Mouse (Mus musculus): ENCODE data around the gene Thrap3. TPM values are rescaled to one million over a fixed set of nuclear protein-coding genes. Genes with fewer than 3 reads are reported as not detected.

The Thrap3 gene
- polyA plus RNA-seq, 1 experiment from 2014 or later: 256 TPM

DNA sequence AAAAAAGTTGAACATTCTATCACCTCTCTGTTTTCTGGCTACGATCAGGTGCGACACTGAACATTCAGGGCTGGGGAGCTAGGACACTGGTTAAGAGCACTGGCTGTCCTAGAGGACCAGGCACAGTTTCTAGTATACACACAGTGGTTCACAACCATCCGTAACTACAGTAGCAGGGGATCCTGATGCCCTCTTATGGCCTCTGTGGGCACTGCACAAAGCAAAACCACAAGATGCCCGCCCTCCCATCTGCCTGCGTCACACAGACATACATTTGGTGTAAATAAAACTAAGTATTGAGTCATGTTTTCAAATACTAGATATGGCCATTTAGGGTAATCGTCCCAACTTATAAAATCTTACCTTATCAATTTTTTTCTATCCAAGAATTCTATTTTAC is 45.0 kb downstream of the Thrap3 start:
- Histone ChIP-seq H3K36me3 (replicated peaks) (peaks cover 7% of the 10 kb centered on the region), H3K27me3 (ENCODE audit: poor library complexity, severe bottlenecking) (no peaks in the 10 kb centered on the region), H3K27ac (no peak overlapping the region), H3K4me1 (peaks cover 27% of the 10 kb centered on the region), H3K9me3 (no peaks in the 10 kb centered on the region; the same call in 1 of the 2 replicates), H3K4me3 (no peak overlapping the region)
- no peak for DNase-seq (ENCODE audit: extremely low spot score, low spot score)
- 89% methylated on average over 6 of the region's 6 CpGs for WGBS

DNA sequence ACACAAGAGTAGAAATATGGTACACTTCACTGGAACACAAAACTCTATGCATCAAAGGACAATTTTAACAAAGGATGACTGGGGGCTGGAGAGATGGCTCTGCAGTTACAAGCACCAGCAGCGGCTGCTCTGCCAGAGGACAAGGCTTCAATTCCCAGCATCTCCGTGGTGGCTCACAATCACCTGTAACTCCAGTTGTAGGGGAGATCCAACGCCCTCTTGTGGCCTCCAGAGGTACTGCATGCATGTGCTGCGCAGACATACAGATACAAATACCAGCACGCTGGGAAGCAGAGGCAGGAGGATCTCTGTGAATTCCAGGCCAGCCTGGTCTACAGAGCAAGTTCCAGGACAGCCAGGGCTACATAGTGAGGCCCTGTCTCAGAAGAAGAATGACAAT is 45.9 kb downstream of the Thrap3 start:
- DNase-seq (ENCODE audit: extremely low spot score, low spot score): no peak
- Histone ChIP-seq H3K36me3 (replicated peaks) (peaks cover 9% of the 10 kb centered on the region), H3K9me3 (no peaks in the 10 kb centered on the region; the same call in 1 of the 2 replicates), H3K4me1 (peaks cover 21% of the 10 kb centered on the region), H3K27me3 (ENCODE audit: poor library complexity, severe bottlenecking) (peaks cover 9% of the 10 kb centered on the region), H3K27ac (no peak overlapping the region), H3K4me3 (no peak overlapping the region)
- 58% methylated on average over 5 of the region's 5 CpGs for WGBS

DNA sequence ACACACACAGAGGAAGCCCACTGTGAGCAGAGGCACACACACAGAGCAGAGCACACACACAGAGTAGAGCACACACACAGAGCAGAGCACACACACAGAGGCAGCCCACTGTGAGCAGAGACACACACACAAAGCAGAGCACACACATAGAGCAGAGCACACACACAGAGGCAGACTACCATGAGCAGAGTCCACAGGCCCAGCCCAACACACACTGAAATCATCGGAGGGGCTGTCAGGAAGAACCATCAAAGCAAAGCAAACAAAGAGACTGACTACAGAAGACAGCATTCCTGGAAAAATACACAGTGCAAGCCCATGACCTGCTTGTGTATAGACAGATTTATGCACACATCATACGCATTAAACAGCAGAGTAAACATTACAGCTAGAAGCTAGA is 46.7 kb downstream of the Thrap3 start:
- H3K27me3 ChIP-seq (ENCODE audit: poor library complexity, severe bottlenecking): peaks cover 16% of the 10 kb centered on the region
- WGBS: 90% methylated on average over 2 of the region's 2 CpGs
- H3K4me3 ChIP-seq: no peak overlapping the region
- peaks cover 26% of the 10 kb centered on the region for H3K4me1 ChIP-seq
- DNase-seq (ENCODE audit: extremely low spot score, low spot score): no peak
- peaks cover 9% of the 10 kb centered on the region for H3K36me3 ChIP-seq (replicated peaks)
- H3K9me3 ChIP-seq: no peaks in the 10 kb centered on the region; the same call in 1 of the 2 replicates
- peak overlapping the region; percentile 68 for H3K27ac ChIP-seq

DNA sequence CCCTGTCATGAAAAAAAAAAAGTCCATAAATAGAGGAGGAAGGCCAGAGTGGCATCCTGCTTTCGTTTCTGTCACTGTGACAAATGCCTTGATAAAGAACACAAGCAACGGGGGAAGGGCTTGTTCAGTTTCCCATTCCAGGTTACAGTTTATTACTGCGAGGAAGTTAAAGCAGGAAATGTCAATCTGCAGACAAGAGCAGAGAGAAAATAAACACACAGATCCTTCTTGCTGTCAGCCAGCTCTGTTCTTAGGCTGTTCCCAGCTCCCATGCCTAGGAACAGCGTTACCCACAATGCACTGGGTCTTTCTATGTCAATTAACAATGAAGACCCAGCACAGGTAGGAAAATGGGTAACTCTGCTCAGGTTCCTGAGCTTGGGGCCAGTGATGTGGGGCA is 47.4 kb downstream of the Thrap3 start:
- Histone ChIP-seq H3K27me3 (ENCODE audit: poor library complexity, severe bottlenecking) (peaks cover 23% of the 10 kb centered on the region), H3K27ac (peak overlapping the region; percentile 68; the same call in 1 of the 2 replicates), H3K4me1 (peaks cover 33% of the 10 kb centered on the region), H3K9me3 (no peaks in the 10 kb centered on the region; the same call in 1 of the 2 replicates), H3K36me3 (replicated peaks) (peaks cover 9% of the 10 kb centered on the region), H3K4me3 (no peak overlapping the region)
- WGBS: 82% methylated on average over 4 of the region's 4 CpGs
- no peak for DNase-seq (ENCODE audit: extremely low spot score, low spot score)

DNA sequence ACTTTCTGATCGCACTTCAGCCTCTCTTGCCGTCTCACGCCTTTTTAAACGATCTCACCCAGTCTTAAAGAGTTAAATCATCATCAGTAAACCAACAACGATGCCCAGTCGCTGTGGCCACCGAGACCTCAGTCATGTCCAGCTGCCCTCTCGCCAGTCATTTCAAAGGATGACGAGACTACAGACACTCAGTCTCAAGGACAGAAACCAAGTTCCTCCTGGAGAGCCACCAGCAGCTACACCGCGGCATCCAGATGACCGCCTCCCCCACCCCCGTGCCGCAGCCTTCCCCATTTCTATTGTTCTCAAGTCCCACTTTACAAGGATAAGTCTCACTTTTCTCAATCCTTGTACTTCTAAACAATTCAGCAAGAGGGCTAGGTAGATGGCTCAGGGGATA is 49.7 kb downstream of the Thrap3 start:
- Histone ChIP-seq H3K36me3 (replicated peaks) (peaks cover 9% of the 10 kb centered on the region), H3K27me3 (ENCODE audit: poor library complexity, severe bottlenecking) (peaks cover 46% of the 10 kb centered on the region), H3K27ac (no peak overlapping the region), H3K4me3 (no peak overlapping the region), H3K9me3 (no peaks in the 10 kb centered on the region; the same call in 1 of the 2 replicates), H3K4me1 (peaks cover 57% of the 10 kb centered on the region)
- 64% methylated on average over 14 of the region's 14 CpGs for WGBS
- no peak for DNase-seq (ENCODE audit: extremely low spot score, low spot score)

DNA sequence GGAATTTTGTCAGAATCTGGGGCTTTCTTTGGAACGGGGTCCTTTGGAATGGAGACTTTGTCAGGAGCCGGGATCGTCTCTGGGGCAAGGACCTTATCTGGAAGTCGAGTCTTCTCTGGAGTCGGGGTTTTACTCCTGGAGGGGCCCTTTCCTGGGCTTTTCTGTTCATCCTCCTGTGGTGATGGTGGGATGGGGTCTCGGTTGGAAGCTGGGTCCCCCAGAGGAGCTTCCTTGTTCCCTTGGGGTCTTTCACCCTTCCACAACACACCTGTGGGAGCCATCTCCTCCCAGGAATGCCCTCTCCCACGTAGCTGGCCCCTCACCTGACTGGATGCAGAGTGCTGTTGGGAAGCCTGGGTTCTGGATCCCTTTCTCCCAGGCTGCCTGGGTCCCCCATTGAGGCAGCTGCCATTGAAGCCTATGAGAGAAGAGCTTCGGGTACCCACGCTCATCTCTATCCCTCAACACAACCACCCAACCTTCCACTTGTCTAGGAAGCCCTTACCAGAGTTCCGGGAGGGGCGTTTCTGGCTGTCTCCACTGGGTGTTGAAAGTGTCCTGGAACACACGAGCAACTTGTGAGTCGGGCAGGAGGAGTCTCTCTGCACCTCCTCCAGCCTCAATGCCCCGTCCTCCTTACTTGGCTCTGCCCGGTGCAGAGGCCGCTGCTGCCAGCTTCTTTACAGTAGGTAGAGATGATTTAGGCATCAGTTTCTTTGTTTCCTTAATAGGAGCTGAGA is 50.7 kb downstream of the Thrap3 start:
- H3K27ac ChIP-seq: no peak overlapping the region; the same call in 1 of the 2 replicates
- no peak for DNase-seq (ENCODE audit: extremely low spot score, low spot score)
- peaks cover 56% of the 10 kb centered on the region for H3K27me3 ChIP-seq (ENCODE audit: poor library complexity, severe bottlenecking)
- no peak overlapping the region for H3K4me3 ChIP-seq
- no peaks in the 10 kb centered on the region; the same call in 1 of the 2 replicates for H3K9me3 ChIP-seq
- H3K36me3 ChIP-seq (replicated peaks): peaks cover 7% of the 10 kb centered on the region
- 89% methylated on average over 16 of the region's 16 CpGs for WGBS
- H3K4me1 ChIP-seq: peaks cover 66% of the 10 kb centered on the region

DNA sequence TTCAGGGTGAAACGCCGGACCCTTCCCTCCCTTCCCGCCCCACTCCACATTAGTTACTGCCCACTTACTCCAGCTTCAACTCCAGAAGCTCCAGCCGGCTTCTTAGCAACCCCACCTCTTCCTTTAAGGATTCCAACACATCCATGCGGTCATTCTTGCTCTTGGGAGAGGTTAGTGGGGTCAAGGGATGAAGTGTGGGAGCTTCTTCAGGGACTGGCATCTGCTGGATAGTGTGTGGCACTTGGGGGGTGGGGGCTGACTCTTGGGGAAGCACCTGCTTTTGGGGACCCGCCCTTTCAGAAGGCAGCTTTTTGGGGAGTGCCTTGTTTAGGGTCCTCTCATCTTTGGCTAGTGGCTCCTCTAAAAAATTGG is 51.6 kb downstream of the Thrap3 start:
- H3K9me3 ChIP-seq: no peaks in the 10 kb centered on the region
- peak overlapping the region; percentile 60 for H3K4me3 ChIP-seq
- peaks cover 63% of the 10 kb centered on the region for H3K27me3 ChIP-seq (ENCODE audit: poor library complexity, severe bottlenecking)
- H3K4me1 ChIP-seq: peaks cover 62% of the 10 kb centered on the region
- no peak for DNase-seq (ENCODE audit: extremely low spot score, low spot score)
- 0 out of 2 replicates have a peak, but pooled peaks cover 3% of the 10 kb centered on the region for H3K36me3 ChIP-seq (replicated peaks)
- 63% methylated on average over 6 of the region's 6 CpGs for WGBS
- peak overlapping the region; percentile 72 for H3K27ac ChIP-seq

DNA sequence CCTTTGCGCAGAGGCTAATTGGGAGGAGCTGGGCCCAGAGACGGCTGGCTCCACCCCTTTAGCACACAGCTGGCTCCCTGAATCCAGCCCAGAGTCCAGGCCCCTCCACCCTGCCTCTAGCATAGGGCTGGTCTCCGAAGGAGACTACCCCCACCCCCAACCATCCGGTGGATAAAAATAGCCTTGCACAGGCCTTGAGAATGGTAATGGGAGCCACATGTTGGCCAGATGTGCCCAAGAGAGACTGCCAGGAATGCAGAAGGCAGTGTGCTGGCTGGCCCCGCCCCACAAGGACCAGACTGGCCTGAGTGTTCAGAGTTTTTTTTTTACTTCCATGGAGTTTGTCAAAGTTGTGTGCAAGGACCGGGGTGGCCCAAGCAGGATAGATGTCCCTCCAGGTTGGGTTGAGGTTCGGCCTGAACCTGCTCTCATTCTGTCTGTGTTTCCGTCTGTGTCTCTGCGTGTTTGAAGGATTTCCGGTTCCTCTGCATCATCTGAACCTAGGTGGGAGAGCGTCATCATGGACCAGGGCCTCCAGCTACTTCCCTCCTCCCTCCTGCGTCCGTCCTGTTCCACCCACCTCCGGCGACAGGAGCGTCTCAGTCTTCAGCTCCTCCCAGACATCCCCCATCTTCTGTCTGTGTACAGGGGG is 52.1 kb downstream of the Thrap3 start:
- H3K4me3 ChIP-seq: peak overlapping the region; percentile 60
- H3K27ac ChIP-seq: peak overlapping the region; percentile 72

DNA sequence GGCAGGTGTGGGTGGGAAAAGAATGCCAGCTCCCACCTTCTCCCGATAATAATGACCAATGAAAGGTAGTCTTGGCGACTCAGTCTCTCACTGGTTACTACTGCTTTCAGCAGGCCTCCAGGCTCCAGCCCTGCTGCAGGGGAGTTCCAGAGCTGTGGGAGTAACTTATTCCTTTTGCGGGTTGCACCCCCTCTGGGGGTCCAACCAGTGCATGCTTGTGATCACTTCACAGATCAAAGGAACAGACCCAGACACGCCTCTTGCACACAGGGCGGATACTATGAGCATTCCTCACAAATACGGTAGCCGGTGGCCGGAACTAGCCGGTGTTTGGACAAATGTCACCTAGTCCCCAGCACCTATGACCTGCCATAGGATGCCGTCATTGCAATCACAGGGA is 52.8 kb downstream of the Thrap3 start:
- peak overlapping the region; percentile 86 for H3K27ac ChIP-seq
- peaks cover 59% of the 10 kb centered on the region for H3K4me1 ChIP-seq
- H3K27me3 ChIP-seq (ENCODE audit: poor library complexity, severe bottlenecking): peaks cover 64% of the 10 kb centered on the region
- 0 out of 2 replicates have a peak, but pooled peaks cover 3% of the 10 kb centered on the region for H3K36me3 ChIP-seq (replicated peaks)
- no peaks in the 10 kb centered on the region for H3K9me3 ChIP-seq
- 51% methylated on average over 10 of the region's 10 CpGs for WGBS
- no peak for DNase-seq (ENCODE audit: extremely low spot score, low spot score)
- peak overlapping the region; percentile 60 for H3K4me3 ChIP-seq

More for the DNA sequence above, 52.1 kb downstream of the Thrap3 start:
- whole genome bisulfite sequencing: 48% methylated on average over 16 of the region's 16 CpGs
- 0 out of 2 replicates have a peak, but pooled peaks cover 3% of the 10 kb centered on the region for H3K36me3 ChIP-seq (replicated peaks)
- H3K27me3 ChIP-seq (ENCODE audit: poor library complexity, severe bottlenecking): peaks cover 64% of the 10 kb centered on the region
- peak; percentile 70 for DNase-seq (ENCODE audit: extremely low spot score, low spot score)
- peaks cover 61% of the 10 kb centered on the region for H3K4me1 ChIP-seq
- no peaks in the 10 kb centered on the region for H3K9me3 ChIP-seq

DNA sequence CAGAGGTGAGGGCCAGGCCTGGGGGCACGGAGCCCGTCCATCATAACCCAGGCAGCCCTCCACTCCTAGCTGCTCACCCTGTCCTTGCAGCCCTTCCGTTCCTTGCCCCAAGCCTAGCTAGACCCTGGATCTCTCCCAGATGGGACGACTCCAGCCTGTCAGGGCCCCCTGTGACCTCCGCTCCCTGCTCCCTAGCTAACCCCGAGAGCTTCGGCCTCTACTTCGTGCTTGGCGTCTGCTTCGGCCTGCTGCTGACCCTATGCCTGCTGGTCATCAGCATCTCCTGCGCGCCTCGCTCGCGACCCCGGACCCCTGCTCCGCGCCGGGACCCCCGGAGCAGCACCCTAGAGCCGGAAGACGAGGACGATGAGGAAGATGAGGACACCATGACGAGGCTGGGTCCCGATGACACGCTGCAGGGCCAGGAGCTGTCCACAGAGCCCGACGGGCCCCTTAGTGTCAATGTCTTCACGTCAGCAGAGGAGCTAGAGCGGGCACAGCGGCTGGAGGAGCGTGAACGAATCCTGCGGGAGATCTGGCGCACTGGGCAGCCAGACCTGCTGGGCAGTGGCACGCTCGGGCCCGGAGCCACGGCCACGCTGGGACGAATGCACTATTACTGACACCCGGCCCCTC is 53.4 kb downstream of the Thrap3 start:
- Histone ChIP-seq H3K4me3 (peak overlapping the region; percentile 60), H3K9me3 (no peaks in the 10 kb centered on the region), H3K27me3 (ENCODE audit: poor library complexity, severe bottlenecking) (peaks cover 64% of the 10 kb centered on the region), H3K4me1 (peaks cover 59% of the 10 kb centered on the region), H3K27ac (peak overlapping the region; percentile 86), H3K36me3 (replicated peaks) (0 out of 2 replicates have a peak, but pooled peaks cover 3% of the 10 kb centered on the region)
- DNase-seq (ENCODE audit: extremely low spot score, low spot score): peak; percentile 29
- WGBS: 22% methylated on average over 42 of the region's 42 CpGs

DNA sequence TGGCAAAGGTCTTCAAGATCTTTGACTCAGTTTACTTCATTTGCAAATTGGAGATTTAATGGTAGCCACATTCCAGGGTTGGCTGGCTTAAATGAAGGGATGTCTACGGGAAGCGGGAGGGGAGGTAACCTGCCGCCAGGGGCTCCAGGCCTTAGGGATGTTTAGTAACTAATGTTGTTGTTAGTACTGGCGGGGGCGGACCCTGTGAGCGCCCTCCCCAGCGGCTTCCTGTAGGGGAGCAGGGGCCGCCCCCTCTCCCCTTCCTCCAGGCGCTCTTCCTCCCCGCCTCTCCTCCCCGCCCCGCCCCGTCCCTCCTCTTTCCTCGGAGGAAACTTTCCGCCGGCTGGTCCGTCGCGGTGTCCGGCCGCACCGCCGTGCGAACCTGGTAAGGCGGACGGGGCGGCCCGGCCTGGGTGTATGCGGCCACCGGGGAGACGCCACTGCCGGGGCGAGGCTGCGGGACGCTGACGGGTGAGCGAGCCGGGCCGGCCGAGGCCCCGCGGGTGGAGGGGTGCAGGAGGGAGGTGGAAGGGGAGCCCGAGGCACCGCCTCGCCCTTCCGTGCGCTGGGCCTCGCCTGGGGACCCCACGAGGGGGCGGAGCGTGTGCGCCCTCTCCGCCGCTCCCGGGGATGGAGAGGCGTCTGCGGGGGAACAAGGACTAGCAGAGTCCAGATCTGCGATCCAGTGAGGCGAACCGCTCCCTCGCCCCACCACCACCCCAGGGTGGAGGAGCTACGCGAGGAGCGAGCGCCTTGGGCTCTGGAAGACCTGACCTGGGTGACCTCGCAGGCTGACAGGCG is 54.2 kb downstream of the Thrap3 start:
- H3K36me3 ChIP-seq (replicated peaks): 0 out of 2 replicates have a peak, but pooled peaks cover 3% of the 10 kb centered on the region
- H3K4me1 ChIP-seq: peaks cover 59% of the 10 kb centered on the region
- H3K27me3 ChIP-seq (ENCODE audit: poor library complexity, severe bottlenecking): peaks cover 64% of the 10 kb centered on the region
- peak overlapping the region; percentile 86 for H3K27ac ChIP-seq
- WGBS: 1% methylated on average over 67 of the region's 67 CpGs
- peak; percentile 52 for DNase-seq (ENCODE audit: extremely low spot score, low spot score)
- H3K4me3 ChIP-seq: peak overlapping the region; percentile 60
- no peaks in the 10 kb centered on the region for H3K9me3 ChIP-seq

DNA sequence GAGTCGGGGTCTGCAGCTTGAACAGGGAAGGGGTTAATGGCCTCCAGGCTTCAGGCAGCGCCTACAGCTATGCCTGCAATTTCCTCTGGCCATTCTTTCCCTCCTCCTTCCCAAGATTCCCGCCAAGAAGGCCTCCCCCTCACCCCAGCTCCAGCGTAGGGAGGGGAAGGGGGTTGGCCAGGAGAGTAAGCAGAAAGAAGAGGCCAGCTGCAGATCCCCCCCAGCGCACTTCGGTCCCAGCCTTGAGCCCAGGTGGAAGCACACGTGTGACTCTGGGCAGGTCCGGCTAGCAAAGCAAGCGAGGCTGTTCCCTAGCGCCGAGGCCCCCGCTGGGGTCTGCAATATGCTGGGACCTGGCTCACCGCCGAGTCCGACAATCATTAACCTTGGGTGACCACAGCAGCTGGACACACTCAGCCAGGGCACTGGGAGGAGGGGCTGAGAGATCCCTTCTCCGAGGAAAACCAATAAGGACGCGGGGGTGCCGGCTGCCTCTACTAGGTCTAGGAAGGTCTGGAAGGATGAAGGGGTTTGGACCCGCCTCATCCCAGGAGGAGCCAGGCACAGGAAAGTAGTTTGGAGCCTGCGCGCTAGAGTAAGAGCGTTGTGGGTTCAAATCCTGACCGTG is 54.9 kb downstream of the Thrap3 start, which contains the start of gene Eva1b:
Gene Eva1b, plus strand, starts transcription at position 212 of the 628 bp plus-strand sequence.
- 0 out of 2 replicates have a peak, but pooled peaks cover 3% of the 10 kb centered on the region for H3K36me3 ChIP-seq (replicated peaks)
- peaks cover 64% of the 10 kb centered on the region for H3K27me3 ChIP-seq (ENCODE audit: poor library complexity, severe bottlenecking)
- H3K4me1 ChIP-seq: peaks cover 59% of the 10 kb centered on the region
- no peaks in the 10 kb centered on the region for H3K9me3 ChIP-seq
- peak within 1 kb of the TSS; percentile 86 for H3K27ac ChIP-seq
- H3K4me3 ChIP-seq: peak within 1 kb of the TSS; percentile 60
- 2% methylated on average over 24 of the region's 24 CpGs for WGBS
- DNase-seq (ENCODE audit: extremely low spot score, low spot score): peak; percentile 67

Measured in forebrain, embryonic 10.5 days (tissue).